24 mouse cellular contexts compared by ENCODE assay signal in genomic region chr9:60002323-60002722, GRCm38 (mm10). TPM values are rescaled to one million over a fixed set of nuclear protein-coding genes. Genes with fewer than 3 reads are reported as not detected.
DNase-seq lines count a peak whose midpoint lies in the region; ATAC-seq and TF ChIP-seq lines count a peak whose summit lies in the region.
"Had no signal": no experiment of that assay in that cellular context is flagged by ENCODE, and none has a peak within 500 bp of the region (broad histone marks: within the 10 kb centered on the region; RNA-seq: fewer than 3 reads in every experiment).

No protein-coding gene starts in this region.

- no peaks in the 10 kb centered on the region for H3K9me3 ChIP-seq in kidney, embryonic 16.5 days (ENCODE audit: low read length)
- H3K9me3 ChIP-seq in limb, embryonic 10.5 days (replicated peaks), result no peaks in the 10 kb centered on the region
- H3K9me3 ChIP-seq in limb, embryonic 14.5 days (ENCODE audit: control insufficient read depth, low read length), result no peaks in the 10 kb centered on the region
- H3K9me3 ChIP-seq: embryonic facial prominence, embryonic 12.5 days; forebrain, embryonic 15.5 days; heart, embryonic 15.5 days; hindbrain, embryonic 10.5 days; hindbrain, embryonic 15.5 days had no signal

- no peaks in the 10 kb centered on the region for H3K36me3 ChIP-seq in kidney, embryonic 16.5 days (ENCODE audit: insufficient read depth, low read length)
- no peaks in the 10 kb centered on the region for H3K36me3 ChIP-seq in limb, embryonic 10.5 days
- peaks cover 5% of the 10 kb centered on the region; the same call in 1 of the 2 replicates for H3K36me3 ChIP-seq in limb, embryonic 14.5 days (ENCODE audit: control insufficient read depth, insufficient read depth, low read length)
- H3K36me3 ChIP-seq: embryonic facial prominence, embryonic 12.5 days; forebrain, embryonic 15.5 days; heart, embryonic 15.5 days; hindbrain, embryonic 10.5 days; hindbrain, embryonic 15.5 days had no signal

- no peak overlapping the region for H3K4me2 ChIP-seq in kidney, embryonic 16.5 days (replicated peaks; ENCODE audit: low read depth, low read length)
- 0 out of 2 replicates have a peak overlapping the region, but pooled peaks have one; percentile 15 for H3K4me2 ChIP-seq in limb, embryonic 14.5 days (replicated peaks; ENCODE audit: low read depth, low read length, severe bottlenecking)
- H3K4me2 ChIP-seq: embryonic facial prominence, embryonic 12.5 days; forebrain, embryonic 15.5 days; heart, embryonic 11.5 days; heart, embryonic 15.5 days; hindbrain, embryonic 15.5 days had no signal

- peaks cover 8% of the 10 kb centered on the region; the same call in 1 of the 2 replicates for H3K4me1 ChIP-seq in kidney, embryonic 16.5 days (ENCODE audit: insufficient read depth, low read length)
- H3K4me1 ChIP-seq in limb, embryonic 10.5 days, result peaks cover 28% of the 10 kb centered on the region
- H3K4me1 ChIP-seq in limb, embryonic 14.5 days (ENCODE audit: control insufficient read depth, insufficient read depth, low read length), result peaks cover 21% of the 10 kb centered on the region
- H3K4me1 ChIP-seq: embryonic facial prominence, embryonic 12.5 days; forebrain, embryonic 15.5 days; heart, embryonic 15.5 days; hindbrain, embryonic 10.5 days; hindbrain, embryonic 15.5 days had no signal

- 0 out of 2 replicates have a peak overlapping the region, but pooled peaks have one; percentile 3 for H3K27ac ChIP-seq in kidney, embryonic 16.5 days (ENCODE audit: low read length)
- peak overlapping the region; percentile 72 for H3K27ac ChIP-seq in limb, embryonic 10.5 days
- peak overlapping the region; percentile 56; the same call in 1 of the 2 replicates for H3K27ac ChIP-seq in limb, embryonic 14.5 days (replicated peaks; ENCODE audit: low read depth, low read length)
- H3K27ac ChIP-seq: embryonic facial prominence, embryonic 12.5 days; forebrain, embryonic 15.5 days; heart, adult 2 months; heart, embryonic 15.5 days; hindbrain, embryonic 10.5 days; hindbrain, embryonic 15.5 days had no signal

- ATAC-seq in kidney, embryonic 16.5 days (ENCODE audit: low FRiP score, low TSS enrichment), result no peak
- peak; percentile 75 for ATAC-seq in limb, embryonic 14.5 days (ENCODE audit: low FRiP score, low read depth)
- ATAC-seq in CD4-positive, CD25-positive, alpha-beta regulatory T cell, adult 4 months, result no peak
- ATAC-seq: forebrain, embryonic 15.5 days had no signal

- H3K9ac ChIP-seq in kidney, embryonic 16.5 days (replicated peaks; ENCODE audit: low read length), result no peak overlapping the region
- H3K9ac ChIP-seq in limb, embryonic 14.5 days (ENCODE audit: low read depth, low read length, severe bottlenecking), result no peak overlapping the region
- H3K9ac ChIP-seq: embryonic facial prominence, embryonic 12.5 days; forebrain, embryonic 15.5 days; heart, embryonic 15.5 days; hindbrain, embryonic 15.5 days had no signal

- no peak for DNase-seq in kidney, postnatal 10 days
- DNase-seq in forelimb bud, embryonic 11.5 days (ENCODE audit: low read depth, low spot score), result peak; percentile 87
- no peak for DNase-seq in limb, embryonic 10.5 days (ENCODE audit: low spot score)
- peak; percentile 72 for DNase-seq in limb, embryonic 14.5 days (ENCODE audit: low spot score)
- DNase-seq in frontal cortex, postnatal 14 days (ENCODE audit: low spot score in 2 of 2), result no peak
- DNase-seq: adrenal gland, adult 2 months; adrenal gland, postnatal 36 days; cerebellum, adult 11 months; cerebellum, adult 8-10 months; cerebellum, postnatal 25 days; gastrocnemius, postnatal 14 days; heart, adult 2 months had no signal

- 25% methylated on average over 8 of the region's 8 CpGs for WGBS in kidney, embryonic 16.5 days
- WGBS in limb, embryonic 10.5 days, result 65% methylated on average over 8 of the region's 8 CpGs
- WGBS in limb, embryonic 14.5 days, result 27% methylated on average over 8 of the region's 8 CpGs

- no peak overlapping the region for H3K4me3 ChIP-seq in kidney, embryonic 16.5 days (ENCODE audit: low read length)
- no peak overlapping the region for H3K4me3 ChIP-seq in limb, embryonic 10.5 days
- H3K4me3 ChIP-seq in limb, embryonic 14.5 days (replicated peaks; ENCODE audit: low read length), result no peak overlapping the region
- H3K4me3 ChIP-seq: embryonic facial prominence, embryonic 12.5 days; forebrain, embryonic 15.5 days; heart, adult 2 months; heart, embryonic 15.5 days; hindbrain, embryonic 10.5 days; hindbrain, embryonic 15.5 days had no signal

- TF ChIP-seq POLR2A in limb, embryonic 14.5 days (IDR thresholded peaks at IDR 0.05; ENCODE audit: borderline replicate concordance, extremely low read depth, insufficient read depth, insufficient read length), result no peak

- no peaks in the 10 kb centered on the region for H3K27me3 ChIP-seq in kidney, embryonic 16.5 days (ENCODE audit: insufficient read depth, low read length)
- H3K27me3 ChIP-seq in limb, embryonic 10.5 days (ENCODE audit: low read depth, poor library complexity, severe bottlenecking), result no peaks in the 10 kb centered on the region
- no peaks in the 10 kb centered on the region for H3K27me3 ChIP-seq in limb, embryonic 14.5 days (ENCODE audit: control insufficient read depth, insufficient read depth, low read length)
- H3K27me3 ChIP-seq: embryonic facial prominence, embryonic 12.5 days; forebrain, embryonic 15.5 days; heart, embryonic 15.5 days; hindbrain, embryonic 15.5 days had no signal

RNA-seq across cellular contexts. Expression of gene Nr2e3, which starts 41.9 kb away (rescaled TPM):
- not detected in 2 replicates for polyA plus RNA-seq in kidney, embryonic 16.5 days (2015; fragmentation: Nextera tagmentation; extraction: Ambion mirVana)
- polyA plus RNA-seq in limb, embryonic 10.5 days (2016; fragmentation: Nextera tagmentation; extraction: Ambion mirVana), result 0.11 and 0.33 TPM in 2 replicates
- polyA plus RNA-seq in limb, embryonic 14.5 days (2012; rRNA removed), result 2.3 and 2.7 TPM in 2 replicates
- 1.8 and 2.1 TPM in 2 replicates for polyA plus RNA-seq in limb, embryonic 14.5 days (2014; fragmentation: Nextera tagmentation; extraction: Ambion mirVana)
- polyA plus RNA-seq in CD4-positive, CD25-positive, alpha-beta regulatory T cell, adult 4 months (2017; shearing (Covaris generic)), result not detected
- polyA plus RNA-seq: adrenal gland, adult 2 months; cortical plate, adult 2 months; forebrain, embryonic 11.5 days; forebrain, embryonic 15.5 days; frontal cortex, adult 2 months; gonadal fat pad, adult 2 months; heart, adult 2 months; heart, embryonic 11.5 days; heart, embryonic 15.5 days; hindbrain, embryonic 10.5 days; hindbrain, embryonic 15.5 days had no signal

Comparison
In these comparisons a context has a peak if more than half of its experiments do, and no peak if none do; other contexts are left out.
1. DNase-seq: peak in forelimb bud, embryonic 11.5 days (single experiment) and limb, embryonic 14.5 days (single experiment); none in kidney, postnatal 10 days (single experiment), limb, embryonic 10.5 days (single experiment) and frontal cortex, postnatal 14 days (0 of 2).
2. H3K27ac ChIP-seq: peak in every context shown above with its lines; median percentile 72 in limb, embryonic 10.5 days; 56 in limb, embryonic 14.5 days; 3 in kidney, embryonic 16.5 days.